Mouse (Mus musculus) megakaryocyte, embryonic 14.5 days (primary cell): Measurements from ENCODE around the gene Rgs8.

Source experiments
- FLI1 ChIP-seq: IDR thresholded peaks from 2 replicates; pipeline ENCODE4 v1.6.1; 2012; ENCODE audit warnings: low read length, inconsistent platforms, mixed read lengths
- GATA1 ChIP-seq: IDR thresholded peaks from 3 replicates; pipeline ENCODE4 v1.6.1; 2012; ENCODE audit warnings: mixed read lengths, low read length, inconsistent platforms, borderline replicate concordance

DNA sequence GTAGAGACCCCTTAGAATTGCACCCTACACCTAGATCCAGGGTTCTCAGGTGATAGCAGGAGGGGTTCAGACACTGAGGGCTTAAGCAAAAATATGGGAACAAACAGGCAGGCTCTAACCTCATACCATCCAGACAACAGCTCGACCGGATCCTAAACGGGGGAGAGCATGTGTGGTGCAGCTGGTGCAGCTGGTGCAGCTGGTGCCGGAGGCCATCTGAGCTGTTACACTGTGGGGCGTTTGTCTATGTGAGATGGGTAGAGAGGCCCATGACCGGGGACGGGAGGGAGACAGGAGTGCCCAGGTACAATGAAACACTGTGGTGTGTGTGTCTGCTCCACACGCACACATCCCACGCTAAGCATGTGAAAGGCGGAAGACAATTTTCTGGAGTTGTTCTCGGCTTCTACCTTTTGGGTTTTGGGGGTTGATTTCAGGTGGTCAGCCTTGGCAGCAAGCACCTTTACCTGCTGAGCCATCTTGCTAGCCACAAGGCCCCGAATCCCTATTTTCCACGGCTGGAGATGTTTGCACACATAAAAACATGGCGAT is 93.4 kb downstream of the Rgs8 start:
- TF ChIP-seq GATA1 (no peak), FLI1 (no peak)
